Mouse (Mus musculus): ENCODE data around the gene Stac.

GRCm38 (mm10) chr9:111522226-111522625 lies 167.9 kb downstream of the Stac start:
- TF ChIP-seq CTCF (IDR thresholded peaks at IDR 0.05; ENCODE audit: low read depth) (no peak), EP300 (IDR thresholded peaks at IDR 0.05; ENCODE audit: low read depth) (no peak)

All from liver, embryonic 14.5 days (tissue).